Mouse (Mus musculus) heart, postnatal 14 days (tissue): ENCODE measurements around the gene Usp37. TPM values are rescaled to one million over a fixed set of nuclear protein-coding genes. Genes with fewer than 3 reads are reported as not detected.
"Not testable (repeated sequence)": the region's sequence is repeated elsewhere in the genome, so short reads cannot be mapped to it uniquely, and the experiment has no call there.

Experiments used
- DNase-seq, 2 experiments: peaks; one replicate each; pipeline ENCODE4 v3.0.0; 2021 to 2022
- intact Hi-C: fragments of 180-260 bp; cut with DNase I; formaldehyde crosslinking; loops from one replicate; pipeline ENCODE4 v1.15.1; 2025
- long read RNA-seq, 2 experiments: library from polyadenylated mRNA; stranded (forward); transcript quantifications; one replicate each; pipeline ENCODE4 v2.0.0; 2021
- total RNA-seq, 2 experiments: library from RNA; stranded (reverse); gene quantifications; 2 replicates each; pipeline ENCODE4 v1.2.3; 2021

Usp37 gene
- total RNA-seq: 10 to 100 TPM; 10.8 to 12.4 TPM
- long read RNA-seq, experiment 1, partial matches to known transcripts: 2 of 11 reads
- long read RNA-seq, experiment 1, other reads (novel, unspliced or antisense): 9 of 11 reads
- long read RNA-seq, experiment 2, partial matches to known transcripts: 0 of 1 reads
- long read RNA-seq, experiment 2, other reads (novel, unspliced or antisense): 1 of 1 reads

GRCm38 (mm10) chr1:74544184-74544583 is at the start of gene Usp37:
TSS of gene Usp37 (minus strand) at chr1:74544284.
- intact Hi-C loops: no loop called here

GRCm38 (mm10) chr1:74587773-74588445 is 43.8 kb upstream of the Usp37 start, which contains the start of the genes Zfp142 and Bcs1l:
TSS of gene Zfp142 (minus strand) at chr1:74588246.
TSS of gene Bcs1l (plus strand) at chr1:74588289.
- peak; percentile 97 to 99 for DNase-seq
- intact Hi-C loops: loop anchor here (2.0 kb wide), 1 partner anchor 81 kb away; the partner anchor contains the start of gene Cnot9

More at GRCm38 (mm10) chr1:74544184-74544583, at the start of gene Usp37:
- no peak for DNase-seq

GRCm38 (mm10) chr1:74587233-74587772 is 43.2 kb upstream of the Usp37 start:
- intact Hi-C loops: no loop called here
- DNase-seq: peak in 1 of 2 experiments; percentile 49

GRCm38 (mm10) chr1:74584616-74585398 is 40.7 kb upstream of the Usp37 start:
- DNase-seq: peak; percentile 12 to 38
- intact Hi-C loops: no loop called here

GRCm38 (mm10) chr1:74582621-74583020 is 38.5 kb upstream of the Usp37 start:
- DNase-seq: no peak
- intact Hi-C loops: no loop called here

- intact Hi-C loops: no loop called here
- DNase-seq: no peak
Measured at GRCm38 (mm10) chr1:74569739-74570719, 25.9 kb upstream of the Usp37 start.

GRCm38 (mm10) chr1:74565834-74566233 is 21.8 kb upstream of the Usp37 start:
- no peak for DNase-seq
- intact Hi-C loops: no loop called here

GRCm38 (mm10) chr1:74559061-74559460 is 15.0 kb upstream of the Usp37 start:
- intact Hi-C loops: no loop called here
- DNase-seq: no peak

GRCm38 (mm10) chr1:74542451-74542961 is 1.6 kb downstream of the Usp37 start, which contains the start of gene Plcd4:
TSS of gene Plcd4 (plus strand) at chr1:74542888.
- no peak for DNase-seq

GRCm38 (mm10) chr1:74538650-74539049 is 5.4 kb downstream of the Usp37 start:
- peak in 1 of 2 experiments; percentile 6 for DNase-seq
- intact Hi-C loops: no loop called here

More at GRCm38 (mm10) chr1:74542451-74542961, 1.6 kb downstream of the Usp37 start, which contains the start of gene Plcd4:
- intact Hi-C loops: no loop called here

GRCm38 (mm10) chr1:74528589-74528988 is 15.5 kb downstream of the Usp37 start:
- intact Hi-C loops: no loop called here
- DNase-seq: no peak

GRCm38 (mm10) chr1:74524746-74525145 is 19.3 kb downstream of the Usp37 start:
- intact Hi-C loops: no loop called here
- DNase-seq: no peak

- no peak for DNase-seq
- intact Hi-C loops: no loop called here
Measured at GRCm38 (mm10) chr1:74519875-74520274, 24.2 kb downstream of the Usp37 start.

GRCm38 (mm10) chr1:74512999-74513398 is 31.1 kb downstream of the Usp37 start:
- DNase-seq, intact Hi-C loops: not testable (repeated sequence)

- no peak for DNase-seq
- intact Hi-C loops: no loop called here
Measured at GRCm38 (mm10) chr1:74511306-74511705, 32.8 kb downstream of the Usp37 start.

GRCm38 (mm10) chr1:74507780-74508179 is 36.3 kb downstream of the Usp37 start:
- DNase-seq: no peak
- intact Hi-C loops: loop anchor here (2.0 kb wide), 1 partner anchor 81 kb away; the partner anchor contains the start of genes Bcs1l and Zfp142

GRCm38 (mm10) chr1:74506471-74506881 is 37.6 kb downstream of the Usp37 start:
- peak; percentile 55 to 67 for DNase-seq
- intact Hi-C loops: loop anchor here (2.0 kb wide), 1 partner anchor 82 kb away; the partner anchor contains the start of genes Bcs1l and Zfp142

GRCm38 (mm10) chr1:74505721-74506464 is 38.2 kb downstream of the Usp37 start, which contains the start of gene Cnot9:
TSS of gene Cnot9 (plus strand) at chr1:74506058.
- intact Hi-C loops: loop anchor here (2.0 kb wide), 1 partner anchor 83 kb away; the partner anchor contains the start of genes Bcs1l and Zfp142
- peak; percentile 100 for DNase-seq
